Mouse (Mus musculus) embryo, embryonic 10 days (tissue): Measurements from ENCODE around the gene Cdk20.
"Not testable (repeated sequence)": the region's sequence is repeated elsewhere in the genome, so short reads cannot be mapped to it uniquely, and the experiment has no call there.

ENCODE experiments used
- DNase-seq: peaks from one replicate; pipeline ENCODE4 v3.0.0-alpha.2; 2015; ENCODE audit warnings: low spot score

Gene Cdk20

DNA sequence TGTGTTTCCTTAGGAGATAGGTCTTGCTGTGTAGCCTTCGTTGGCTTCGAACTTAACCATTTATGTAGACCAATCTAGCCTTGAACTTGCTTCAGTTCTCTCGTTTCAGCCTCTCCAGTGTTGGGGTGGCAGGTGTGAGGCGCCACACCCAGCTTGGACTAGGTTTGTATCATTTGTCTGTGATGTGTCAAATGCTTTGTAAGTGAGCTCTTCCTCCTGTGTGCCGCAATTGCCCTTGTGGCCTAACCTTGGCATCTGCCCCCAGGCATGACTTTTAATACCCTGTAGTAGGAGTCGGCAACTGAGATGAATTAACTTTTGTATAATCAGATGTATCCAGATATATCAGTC, 9.5 kb upstream of the Cdk20 start:
- DNase-seq: no peak

DNA sequence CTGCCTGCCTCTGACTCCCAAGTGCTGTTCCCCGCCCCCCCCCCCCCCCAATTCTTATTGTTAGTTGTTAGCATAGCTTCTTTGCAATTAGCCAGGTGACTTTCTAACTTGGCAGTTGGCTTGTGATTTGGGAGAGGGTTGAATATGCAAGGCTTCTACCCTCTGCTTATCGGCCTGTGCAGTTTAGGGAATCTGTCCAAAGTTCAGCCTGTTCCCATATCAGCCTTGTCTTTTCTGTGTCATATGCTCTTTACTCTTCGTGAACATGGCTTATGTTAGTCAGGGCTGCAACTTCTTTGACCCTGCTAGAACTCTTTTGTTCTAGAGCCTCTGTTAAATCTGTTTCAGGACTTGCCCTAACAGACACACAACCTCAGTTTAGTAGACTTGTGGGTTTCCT, 7.8 kb upstream of the Cdk20 start:
- no peak for DNase-seq

DNA sequence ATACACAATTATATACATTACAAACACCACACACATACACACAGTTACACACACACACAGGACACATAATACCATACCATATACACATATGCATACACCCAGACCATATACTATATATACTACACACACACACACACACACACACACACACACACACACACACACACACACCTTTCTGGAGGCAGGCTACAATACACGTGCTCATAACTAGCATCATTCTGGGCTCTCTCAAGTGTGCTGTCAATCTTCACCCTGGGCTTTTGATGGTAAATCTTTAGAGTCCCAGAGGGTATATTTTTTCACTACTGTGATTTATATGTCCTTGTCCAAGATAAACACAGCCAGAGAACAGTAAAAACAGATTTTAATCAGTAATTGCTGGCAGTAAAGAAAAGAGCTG, 6.8 kb upstream of the Cdk20 start:
- no peak for DNase-seq

- no peak for DNase-seq
These were observed 2.8 kb upstream of the Cdk20 start for GRCm38 (mm10) chr13:64429328-64429727.

GRCm38 (mm10) chr13:64437801-64438200, 5.7 kb downstream of the Cdk20 start:
- no peak for DNase-seq

DNA sequence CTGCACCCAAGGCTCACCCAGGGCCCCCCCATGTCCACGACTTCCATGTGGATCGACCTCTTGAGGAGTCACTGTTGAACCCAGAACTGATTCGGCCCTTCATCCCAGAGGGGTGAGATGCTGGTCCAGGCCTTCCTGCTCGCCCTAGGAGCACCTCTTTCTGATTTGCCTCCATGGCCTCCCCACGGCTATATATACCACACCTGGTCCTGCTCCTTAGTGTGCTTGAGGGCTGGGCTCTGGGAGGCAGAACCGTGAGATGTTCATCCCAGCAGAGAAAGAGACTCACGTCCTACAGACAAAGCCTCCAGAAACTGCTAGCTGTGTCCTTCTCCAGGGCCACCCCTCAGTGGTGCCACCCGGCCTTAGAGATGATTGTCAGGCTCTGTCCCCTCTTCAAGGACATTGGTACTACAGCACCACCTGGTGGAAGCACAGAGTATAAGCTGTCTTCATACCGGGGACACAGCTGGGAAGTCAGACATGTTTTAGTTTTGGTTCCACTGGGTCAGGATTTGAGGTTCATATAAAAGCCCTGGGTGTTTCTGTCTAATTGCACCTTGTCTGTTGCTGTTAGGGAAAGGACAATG, 6.8 kb downstream of the Cdk20 start:
- DNase-seq: peak; percentile 87

DNA sequence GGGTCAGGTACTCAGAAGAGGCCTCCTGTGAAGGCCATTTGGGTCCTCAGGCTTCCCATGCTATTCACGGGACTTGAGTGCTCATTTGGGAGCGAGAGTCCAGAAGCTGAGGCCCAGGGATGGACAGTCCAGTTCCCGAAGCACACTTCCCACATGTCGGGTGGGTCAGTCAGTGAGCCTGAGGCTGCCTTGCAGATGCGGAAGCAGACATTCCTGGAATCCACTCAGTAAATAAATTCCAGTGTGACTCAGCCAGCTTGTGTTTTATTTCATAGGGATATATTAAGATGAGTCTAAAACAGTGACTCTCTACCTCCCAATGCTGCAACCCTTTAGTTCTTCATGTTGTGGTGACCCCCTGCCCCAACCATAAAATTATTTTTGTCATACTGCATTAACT, 7.4 kb downstream of the Cdk20 start:
- no peak for DNase-seq

DNA sequence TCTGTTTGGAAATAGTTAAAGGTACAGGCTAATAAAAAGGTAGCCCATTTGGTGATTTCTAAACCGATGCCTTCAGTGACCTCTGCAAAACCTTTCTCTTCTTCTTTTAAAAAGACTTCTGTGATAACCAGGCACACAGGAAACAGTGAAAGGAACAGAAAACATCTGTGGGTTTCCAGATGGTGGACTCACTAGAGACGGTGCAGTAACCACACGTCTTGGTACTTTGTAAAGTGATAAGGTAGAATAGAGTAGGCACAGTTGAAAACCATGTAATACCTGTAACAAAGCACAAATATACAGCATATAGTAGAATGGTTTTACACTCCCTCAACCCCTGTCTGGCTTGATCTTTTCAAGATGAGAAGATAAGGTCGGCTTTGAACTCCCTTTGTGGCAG, 8.5 kb downstream of the Cdk20 start:
- no peak for DNase-seq

- DNase-seq: peak; percentile 85
These were observed 11.3 kb downstream of the Cdk20 start for GRCm38 (mm10) chr13:64443263-64443894.

GRCm38 (mm10) chr13:64445254-64445920, 13.3 kb downstream of the Cdk20 start:
- no peak for DNase-seq

DNA sequence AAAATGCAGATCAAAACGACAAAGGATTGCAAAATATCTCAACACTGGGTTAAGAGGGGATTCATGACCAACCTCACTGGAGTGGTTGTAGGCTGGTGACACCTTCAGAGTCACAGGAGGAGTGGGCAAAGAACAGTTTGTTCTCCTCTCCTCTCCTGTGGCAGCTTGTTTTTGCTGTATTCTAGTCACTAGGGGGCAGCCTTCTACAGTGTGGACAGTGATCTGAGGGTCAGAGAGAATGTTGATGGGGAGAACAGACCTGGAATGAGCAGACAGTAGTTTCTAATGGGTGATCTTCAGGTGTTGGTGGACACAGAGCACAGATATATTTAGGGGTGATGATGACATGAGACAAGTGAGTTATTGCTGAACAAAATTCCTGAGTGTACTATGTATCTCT, 15.8 kb downstream of the Cdk20 start:
- DNase-seq: peak; percentile 79

GRCm38 (mm10) chr13:64448729-64449128, 16.6 kb downstream of the Cdk20 start:
- DNase-seq: no peak

GRCm38 (mm10) chr13:64450001-64450794, 18.1 kb downstream of the Cdk20 start:
- no peak for DNase-seq

DNA sequence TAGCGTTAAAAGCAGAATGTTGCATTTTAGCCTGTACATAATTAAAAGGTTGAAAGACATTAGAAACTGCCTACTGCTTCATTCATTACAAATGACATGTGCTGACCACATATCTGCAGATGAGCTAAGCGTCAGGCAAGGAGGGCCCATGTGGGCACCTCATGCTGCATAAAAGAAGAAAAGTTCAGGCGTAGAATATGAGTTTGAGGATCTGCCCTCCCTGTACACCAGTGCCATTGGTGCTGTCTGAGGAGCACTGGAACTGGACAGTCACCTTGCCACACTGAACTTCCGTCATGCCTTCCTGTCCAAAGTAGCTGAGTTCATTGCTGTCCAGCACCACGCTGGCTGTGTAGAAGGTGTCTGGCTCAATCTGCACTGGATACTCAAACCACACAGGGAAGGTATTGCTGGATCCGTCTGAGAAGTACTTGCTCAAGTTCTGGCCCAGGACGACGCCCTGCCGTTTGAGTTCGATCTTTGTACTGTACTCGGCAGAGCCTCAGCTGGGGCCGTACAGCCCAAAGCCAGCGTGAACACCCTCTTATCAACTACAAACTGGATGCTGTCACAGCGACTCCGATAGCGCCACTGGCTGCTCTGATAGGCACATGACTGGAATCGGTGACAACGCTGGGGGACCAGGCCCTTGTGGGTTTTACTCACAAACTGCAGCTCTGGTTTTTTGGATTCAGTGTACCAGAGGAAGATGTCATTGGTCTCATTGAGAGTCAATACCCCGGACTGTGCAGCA, 25.3 kb downstream of the Cdk20 start:
- not testable (repeated sequence) for DNase-seq

DNA sequence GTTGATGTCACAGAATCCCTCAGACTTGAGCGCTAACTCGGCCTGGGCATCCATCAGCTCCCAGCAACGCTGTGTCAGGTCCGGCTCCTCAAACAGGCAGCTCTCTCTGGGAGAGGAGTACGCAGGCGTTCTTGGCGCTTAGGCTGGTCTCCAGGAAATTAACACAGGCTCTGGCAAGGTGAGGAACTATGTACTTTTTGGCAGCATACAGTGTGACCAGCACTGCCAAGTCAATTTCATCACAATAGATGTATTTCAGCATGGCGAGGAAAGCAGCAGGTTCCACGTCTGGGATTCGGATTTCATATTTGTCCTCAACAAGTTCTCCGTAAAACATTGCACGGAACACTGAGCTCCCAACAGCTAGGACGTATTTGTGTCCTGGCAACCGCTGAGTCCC, 26.1 kb downstream of the Cdk20 start:
- no peak for DNase-seq

- DNase-seq: no peak
These were observed 30.5 kb downstream of the Cdk20 start for GRCm38 (mm10) chr13:64462581-64462980.

DNA sequence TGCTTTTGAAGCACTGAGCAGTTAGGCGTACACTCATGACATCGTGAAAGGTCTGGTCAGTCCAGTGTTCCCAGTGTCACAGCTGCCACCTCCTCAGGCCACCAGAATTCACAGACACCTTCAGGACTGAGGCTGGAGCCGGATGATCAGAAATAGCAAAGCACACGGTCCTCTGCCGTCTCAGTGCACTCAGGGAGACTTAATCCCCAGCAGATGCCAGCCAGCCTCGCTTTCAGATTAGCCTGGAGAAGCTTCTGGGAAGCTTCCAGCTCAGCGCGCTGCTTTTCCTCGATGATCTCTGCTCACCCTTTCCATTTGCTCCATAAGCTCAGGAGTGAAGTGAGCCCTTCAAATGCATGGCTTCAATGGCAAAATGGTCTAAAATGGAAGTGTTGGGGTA, 33.1 kb downstream of the Cdk20 start:
- no peak for DNase-seq

- DNase-seq: no peak
These were observed 35.8 kb downstream of the Cdk20 start for GRCm38 (mm10) chr13:64467886-64468285.

- DNase-seq: no peak
These were observed 45.9 kb downstream of the Cdk20 start for GRCm38 (mm10) chr13:64477968-64478367.

DNA sequence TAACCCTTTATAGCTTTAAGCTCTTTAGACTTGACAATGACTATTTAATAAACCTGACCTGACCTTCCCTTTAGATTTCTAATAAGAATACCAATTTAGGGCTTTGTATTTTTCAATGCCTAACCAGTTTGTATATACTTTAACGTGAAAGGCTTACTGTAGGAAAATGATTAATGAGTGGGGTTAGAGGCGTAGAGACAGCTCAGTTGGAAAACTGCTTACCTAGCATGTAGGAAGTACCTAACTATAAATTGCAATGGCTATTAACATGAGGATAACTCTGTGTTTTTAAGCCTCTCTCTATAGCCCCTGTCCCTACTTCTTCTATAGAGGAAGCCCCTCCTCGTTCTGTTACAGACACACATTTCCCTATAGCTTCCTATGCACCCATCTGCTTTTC, 47.8 kb downstream of the Cdk20 start:
- no peak for DNase-seq

DNA sequence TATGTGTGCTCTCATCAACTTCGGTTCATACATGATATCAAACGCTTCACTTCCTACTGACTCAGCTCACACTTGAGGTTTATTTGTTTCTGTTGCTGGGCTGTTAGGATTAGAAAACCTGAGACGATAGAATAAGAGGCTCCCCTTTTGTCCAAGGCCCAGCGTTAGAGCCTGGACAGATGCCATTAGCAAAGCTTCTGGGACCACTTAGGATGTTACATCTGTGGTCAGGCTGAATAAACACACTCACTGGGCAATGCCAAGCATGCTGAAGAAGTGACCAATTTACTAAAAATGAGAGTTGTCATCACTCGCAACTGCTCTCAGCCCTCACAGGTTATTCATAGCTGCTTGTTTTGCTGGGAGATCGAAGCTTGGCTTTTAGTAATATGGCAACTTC, 57.8 kb downstream of the Cdk20 start:
- DNase-seq: no peak
